Mouse (Mus musculus): ENCODE data around the gene Slc4a1. TPM values are rescaled to one million over a fixed set of nuclear protein-coding genes. Genes with fewer than 3 reads are reported as not detected.

Gene Slc4a1
- polyA plus RNA-seq, 1 experiment from 2014 or later = 8.9 TPM

DNA sequence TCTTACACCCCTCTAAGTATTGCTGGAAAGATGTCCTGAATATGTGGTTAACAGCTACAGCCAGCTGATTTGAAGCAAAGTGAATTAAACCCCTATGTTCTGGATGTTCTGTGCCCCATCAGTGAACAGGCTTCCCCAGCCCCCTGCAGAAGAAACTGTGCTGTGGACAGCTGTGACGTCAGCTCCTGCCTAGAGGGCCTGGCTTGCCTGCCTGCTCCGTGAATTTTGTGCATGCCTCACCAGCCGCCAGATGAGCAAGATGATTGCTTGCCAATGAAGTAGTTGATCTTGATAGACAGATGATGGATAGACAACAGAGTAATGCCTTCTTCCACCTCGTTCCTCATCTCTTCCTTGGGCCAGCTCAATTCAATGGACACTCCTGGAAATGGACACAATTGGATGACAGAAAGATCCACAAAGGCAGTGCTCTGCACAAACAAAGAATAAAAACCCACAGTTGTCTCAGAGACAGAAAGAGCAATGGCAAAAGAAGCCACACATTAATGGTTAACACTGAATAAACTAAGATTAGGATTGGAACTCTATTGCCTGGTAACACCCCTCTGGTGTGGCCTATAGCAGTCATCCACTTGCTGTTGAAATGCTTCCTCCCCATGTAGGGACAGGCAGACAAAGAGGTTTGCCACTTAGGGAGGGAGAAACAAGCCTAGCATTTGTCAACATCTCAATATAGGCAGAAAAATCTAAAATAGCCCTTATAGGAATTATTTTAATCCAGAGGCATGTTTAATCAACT, 15.5 kb upstream of the Slc4a1 start:
- no peak overlapping the region for H3K9ac ChIP-seq (ENCODE audit: low read length)
- H3K27me3 ChIP-seq (ENCODE audit: control insufficient read depth, insufficient read depth, low read depth, low read length) = no peaks in the 10 kb centered on the region
- H3K27ac ChIP-seq (ENCODE audit: low read length) = no peak overlapping the region
- WGBS = 24% methylated on average over 4 of the region's 4 CpGs
- ATAC-seq (ENCODE audit: low read depth) = no peak
- H3K36me3 ChIP-seq (ENCODE audit: control insufficient read depth, insufficient read depth, low read length) = no peaks in the 10 kb centered on the region
- no peak overlapping the region for H3K4me3 ChIP-seq (ENCODE audit: low read length)
- no peaks in the 10 kb centered on the region for H3K4me1 ChIP-seq (replicated peaks; ENCODE audit: control insufficient read depth, insufficient read depth, low read length)
- no peak overlapping the region for H3K4me2 ChIP-seq (ENCODE audit: low read depth, low read length)
- H3K9me3 ChIP-seq (ENCODE audit: control insufficient read depth, low read length) = no peaks in the 10 kb centered on the region

DNA sequence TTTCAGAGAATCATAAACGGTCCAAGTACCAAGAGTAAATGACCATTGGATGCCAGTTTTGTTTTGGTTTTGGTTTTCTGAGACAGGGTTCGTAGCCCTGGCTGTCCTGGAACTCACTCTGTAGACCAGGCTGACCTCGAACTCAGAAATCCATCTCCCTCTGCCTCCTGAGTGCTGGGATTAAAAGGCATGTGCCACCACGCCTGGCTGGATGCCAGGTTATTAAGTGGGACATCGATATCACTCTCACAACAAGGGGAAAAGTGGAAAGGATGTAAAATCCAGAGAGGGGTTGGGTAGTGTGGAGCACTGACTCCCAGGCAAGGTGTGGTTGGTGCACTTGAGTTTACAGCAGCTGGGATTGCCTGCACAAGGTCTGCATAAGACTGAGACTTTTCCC, 14.1 kb upstream of the Slc4a1 start:
- no peaks in the 10 kb centered on the region for H3K9me3 ChIP-seq (ENCODE audit: control insufficient read depth, low read length)
- ATAC-seq (ENCODE audit: low read depth) = no peak
- no peak overlapping the region for H3K4me3 ChIP-seq (ENCODE audit: low read length)
- no peaks in the 10 kb centered on the region for H3K27me3 ChIP-seq (ENCODE audit: control insufficient read depth, insufficient read depth, low read depth, low read length)
- no peak overlapping the region for H3K27ac ChIP-seq (ENCODE audit: low read length)
- 60% methylated on average over 5 of the region's 5 CpGs for WGBS
- H3K4me2 ChIP-seq (ENCODE audit: low read depth, low read length) = no peak overlapping the region
- H3K4me1 ChIP-seq (replicated peaks; ENCODE audit: control insufficient read depth, insufficient read depth, low read length) = peaks cover 9% of the 10 kb centered on the region; the same call in 1 of the 2 replicates
- H3K36me3 ChIP-seq (ENCODE audit: control insufficient read depth, insufficient read depth, low read length) = no peaks in the 10 kb centered on the region
- H3K9ac ChIP-seq (ENCODE audit: low read length) = no peak overlapping the region

DNA sequence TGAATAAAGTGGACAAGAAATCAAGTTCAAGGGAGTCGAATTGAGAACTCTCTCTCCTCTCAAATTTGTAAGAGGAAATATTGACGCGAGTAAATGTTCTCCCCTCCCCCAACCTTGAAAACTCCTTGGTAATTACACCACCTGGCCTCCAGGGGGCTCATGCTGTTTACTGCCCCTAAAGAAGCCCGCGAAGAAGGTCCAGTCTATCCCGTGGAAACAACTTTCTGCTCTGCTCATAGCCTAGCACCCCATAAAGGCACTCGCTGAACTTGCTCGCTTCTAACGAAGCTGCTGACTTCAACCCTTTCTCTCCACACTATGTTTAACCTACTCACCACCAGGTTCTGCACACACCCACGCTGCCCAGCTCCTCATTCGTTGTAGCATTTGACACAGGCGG, 11.2 kb upstream of the Slc4a1 start:
- 54% methylated on average over 12 of the region's 12 CpGs for WGBS
- no peak for ATAC-seq (ENCODE audit: low read depth)
- H3K4me3 ChIP-seq (ENCODE audit: low read length) = no peak overlapping the region

DNA sequence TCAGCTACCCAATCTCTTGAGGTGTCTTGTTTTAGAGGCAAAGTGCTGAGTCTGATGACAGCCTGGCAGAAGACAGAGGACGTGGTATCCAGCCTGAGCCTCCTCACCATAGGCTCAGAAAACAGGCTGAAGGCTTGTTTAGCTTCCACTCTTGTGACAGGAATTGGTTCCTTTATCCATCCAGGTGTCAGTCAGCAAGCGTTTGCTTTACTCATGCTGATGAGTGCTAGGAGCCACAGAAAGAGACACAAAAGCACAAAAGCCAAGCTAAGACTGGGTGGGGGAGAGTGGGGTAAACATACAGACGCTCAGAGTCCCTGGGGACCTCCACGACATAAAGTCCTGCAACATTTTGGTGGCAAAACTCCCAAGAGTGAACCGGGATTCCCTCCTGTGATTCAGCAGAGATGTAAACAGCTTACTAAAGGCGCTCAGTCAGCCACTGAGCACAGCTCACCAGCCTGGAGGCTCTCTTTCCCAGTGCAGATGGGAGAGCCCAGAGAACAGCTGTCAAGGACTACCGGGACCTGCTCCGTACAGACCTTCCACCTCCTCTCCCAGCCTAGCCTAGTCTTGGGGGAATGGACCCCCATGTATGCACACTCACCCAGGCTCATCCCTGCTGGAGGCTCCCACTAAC, 10.3 kb upstream of the Slc4a1 start:
- H3K9ac ChIP-seq (ENCODE audit: low read length) = no peak overlapping the region
- peak overlapping the region; percentile 47 for H3K4me2 ChIP-seq (ENCODE audit: low read depth, low read length)
- H3K27me3 ChIP-seq (ENCODE audit: control insufficient read depth, insufficient read depth, low read depth, low read length) = no peaks in the 10 kb centered on the region; the same call in 1 of the 2 replicates
- no peak overlapping the region; the same call in 1 of the 2 replicates for H3K4me3 ChIP-seq (ENCODE audit: low read length)
- no peak overlapping the region for H3K27ac ChIP-seq (ENCODE audit: low read length)
- H3K4me1 ChIP-seq (replicated peaks; ENCODE audit: control insufficient read depth, insufficient read depth, low read length) = peaks cover 9% of the 10 kb centered on the region; the same call in 1 of the 2 replicates
- H3K9me3 ChIP-seq (ENCODE audit: control insufficient read depth, low read length) = no peaks in the 10 kb centered on the region
- 21% methylated on average over 8 of the region's 8 CpGs for WGBS
- no peak for ATAC-seq (ENCODE audit: low read depth)
- no peaks in the 10 kb centered on the region for H3K36me3 ChIP-seq (ENCODE audit: control insufficient read depth, insufficient read depth, low read length)

More for the DNA sequence above, 11.2 kb upstream of the Slc4a1 start:
- H3K9me3 ChIP-seq (ENCODE audit: control insufficient read depth, low read length) = no peaks in the 10 kb centered on the region
- H3K27me3 ChIP-seq (ENCODE audit: control insufficient read depth, insufficient read depth, low read depth, low read length) = no peaks in the 10 kb centered on the region; the same call in 1 of the 2 replicates
- H3K4me2 ChIP-seq (ENCODE audit: low read depth, low read length) = no peak overlapping the region
- H3K27ac ChIP-seq (ENCODE audit: low read length) = no peak overlapping the region
- peaks cover 9% of the 10 kb centered on the region; the same call in 1 of the 2 replicates for H3K4me1 ChIP-seq (replicated peaks; ENCODE audit: control insufficient read depth, insufficient read depth, low read length)
- H3K9ac ChIP-seq (ENCODE audit: low read length) = no peak overlapping the region
- H3K36me3 ChIP-seq (ENCODE audit: control insufficient read depth, insufficient read depth, low read length) = no peaks in the 10 kb centered on the region

DNA sequence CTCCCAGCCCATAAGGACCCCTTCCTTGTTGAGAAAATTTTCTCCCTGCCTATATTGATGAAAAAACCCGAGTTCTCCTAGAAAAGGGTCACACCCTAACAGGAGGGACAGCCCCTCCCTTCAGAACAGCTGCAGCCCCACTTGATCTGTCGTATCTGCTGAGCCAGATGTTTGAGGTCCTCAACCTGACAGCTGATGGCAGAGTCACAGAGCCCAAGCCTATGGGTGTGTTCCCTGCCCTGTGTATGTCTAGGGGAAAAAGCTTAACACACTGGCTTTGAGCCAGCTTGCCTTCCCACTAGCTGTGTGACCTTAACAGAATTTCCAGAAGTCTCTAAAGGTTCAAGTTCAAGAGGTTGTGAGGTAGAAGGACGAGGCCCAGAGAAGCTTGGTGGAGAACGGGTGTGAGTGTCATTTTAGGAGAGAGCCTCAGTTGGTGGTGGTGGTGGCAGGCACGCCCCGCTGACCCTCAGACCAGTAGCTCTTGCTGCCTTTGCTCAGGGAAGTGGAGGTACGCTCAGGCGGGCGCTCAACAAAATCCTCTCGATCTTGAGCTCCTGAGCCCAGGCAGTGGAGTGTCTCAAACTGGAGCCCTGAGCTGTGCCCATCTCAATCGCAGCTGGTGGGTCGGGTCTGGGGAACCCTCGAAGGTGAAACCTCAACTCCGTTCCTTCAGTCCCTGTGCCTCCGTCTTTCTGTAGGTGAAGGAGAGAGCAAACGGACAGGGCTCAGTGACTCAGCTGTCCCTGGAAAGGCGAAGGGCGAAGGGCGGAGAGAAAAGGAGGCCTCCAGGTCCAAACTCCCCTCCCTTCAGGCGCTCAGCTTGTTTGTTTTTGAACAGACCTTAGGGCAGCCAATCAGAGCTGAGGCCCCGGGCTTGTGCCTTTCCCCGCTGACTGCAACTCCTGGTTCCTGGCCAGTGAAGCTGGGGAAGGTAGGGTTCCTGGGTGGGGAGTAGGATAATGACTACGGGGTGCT, 9.5 kb upstream of the Slc4a1 start:
- 0 out of 2 replicates have a peak overlapping the region, but pooled peaks have one; percentile 18 for H3K4me3 ChIP-seq (ENCODE audit: low read length)
- peak overlapping the region; percentile 42 for H3K9ac ChIP-seq (ENCODE audit: low read length)
- peak overlapping the region; percentile 47 for H3K4me2 ChIP-seq (ENCODE audit: low read depth, low read length)
- H3K27ac ChIP-seq (ENCODE audit: low read length) = no peak overlapping the region
- H3K36me3 ChIP-seq (ENCODE audit: control insufficient read depth, insufficient read depth, low read length) = no peaks in the 10 kb centered on the region
- WGBS = 6% methylated on average over 23 of the region's 23 CpGs
- no peaks in the 10 kb centered on the region; the same call in 1 of the 2 replicates for H3K27me3 ChIP-seq (ENCODE audit: control insufficient read depth, insufficient read depth, low read depth, low read length)
- peak; percentile 73 for ATAC-seq (ENCODE audit: low read depth)
- peaks cover 9% of the 10 kb centered on the region; the same call in 1 of the 2 replicates for H3K4me1 ChIP-seq (replicated peaks; ENCODE audit: control insufficient read depth, insufficient read depth, low read length)
- H3K9me3 ChIP-seq (ENCODE audit: control insufficient read depth, low read length) = no peaks in the 10 kb centered on the region

DNA sequence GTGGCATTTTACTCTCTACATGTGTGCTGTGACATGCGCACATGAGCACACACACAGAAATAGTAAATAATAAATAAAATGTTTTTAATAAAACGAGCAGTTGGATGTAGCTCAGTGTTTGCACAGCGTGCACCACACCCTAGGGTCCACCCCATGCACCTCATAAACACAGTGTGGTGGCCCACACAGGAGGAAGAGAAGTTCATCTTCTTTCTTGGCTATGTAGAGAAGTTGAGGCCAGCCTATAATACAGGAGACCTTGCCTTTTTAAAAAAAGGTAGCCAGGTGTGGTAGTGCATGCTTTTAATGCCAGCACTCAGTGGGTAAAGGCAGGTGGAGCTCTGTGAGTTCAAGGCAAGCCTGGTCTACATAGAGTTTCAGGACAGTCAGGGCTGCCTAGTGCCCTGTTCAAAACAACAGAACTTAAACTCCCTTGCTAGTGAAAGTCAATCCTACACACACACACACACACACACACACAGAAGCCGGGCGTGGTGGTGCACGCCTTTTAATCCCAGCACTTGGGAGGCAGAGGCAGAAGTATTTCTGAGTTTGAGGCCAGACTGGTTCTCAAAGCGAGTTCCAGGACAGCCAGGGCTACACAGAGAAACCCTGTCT, 8.2 kb upstream of the Slc4a1 start:
- Histone ChIP-seq H3K27me3 (ENCODE audit: control insufficient read depth, insufficient read depth, low read depth, low read length) (no peaks in the 10 kb centered on the region; the same call in 1 of the 2 replicates), H3K4me1 (replicated peaks; ENCODE audit: control insufficient read depth, insufficient read depth, low read length) (peaks cover 9% of the 10 kb centered on the region; the same call in 1 of the 2 replicates), H3K4me2 (ENCODE audit: low read depth, low read length) (no peak overlapping the region), H3K4me3 (ENCODE audit: low read length) (no peak overlapping the region), H3K27ac (ENCODE audit: low read length) (no peak overlapping the region), H3K9me3 (ENCODE audit: control insufficient read depth, low read length) (no peaks in the 10 kb centered on the region), H3K9ac (ENCODE audit: low read length) (no peak overlapping the region), H3K36me3 (ENCODE audit: control insufficient read depth, insufficient read depth, low read length) (no peaks in the 10 kb centered on the region)
- 73% methylated on average over 7 of the region's 7 CpGs for WGBS
- ATAC-seq (ENCODE audit: low read depth) = no peak

DNA sequence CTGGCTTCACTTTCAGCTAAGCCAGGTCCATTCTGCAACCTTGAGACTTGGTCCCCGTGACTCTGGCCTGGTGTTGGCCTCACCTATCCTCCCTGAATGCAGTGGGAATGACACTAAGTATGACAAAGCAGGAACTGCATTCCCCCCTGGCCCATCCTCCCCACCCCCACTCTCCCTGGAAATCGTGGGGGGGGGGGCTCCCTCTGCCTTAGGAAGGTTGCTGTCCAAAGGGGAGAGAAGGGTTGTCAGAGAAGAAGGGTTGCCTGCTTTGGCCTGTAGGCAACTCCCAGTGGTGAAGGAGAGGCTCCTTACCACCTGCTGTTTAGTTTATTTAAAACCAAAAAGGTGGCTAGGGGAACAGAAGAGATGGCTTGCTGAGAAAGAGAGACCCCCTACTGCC, 7.6 kb upstream of the Slc4a1 start:
- no peak overlapping the region for H3K9ac ChIP-seq (ENCODE audit: low read length)

DNA sequence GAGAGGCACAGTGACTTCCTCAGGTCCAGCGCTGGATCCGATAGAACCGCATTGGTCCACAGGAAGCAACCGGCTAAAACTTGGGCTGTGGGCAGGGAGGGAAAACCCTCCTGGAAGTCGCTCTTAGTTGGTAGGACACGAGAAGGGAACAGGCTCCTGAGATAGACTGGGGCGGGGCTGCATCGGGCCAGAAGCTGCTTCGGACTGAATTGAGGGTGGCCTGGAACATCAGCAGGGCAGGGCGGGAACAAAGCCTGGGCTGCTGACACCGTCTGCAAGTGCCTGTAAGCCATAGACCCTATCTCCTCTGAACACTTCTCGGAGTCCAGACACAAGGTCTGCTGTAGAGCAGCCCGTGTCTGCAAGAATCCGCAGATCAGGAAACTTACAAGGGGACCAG, 6.9 kb upstream of the Slc4a1 start:
- no peak overlapping the region for H3K4me3 ChIP-seq (ENCODE audit: low read length)
- H3K27me3 ChIP-seq (ENCODE audit: control insufficient read depth, insufficient read depth, low read depth, low read length) = no peaks in the 10 kb centered on the region; the same call in 1 of the 2 replicates
- no peaks in the 10 kb centered on the region for H3K9me3 ChIP-seq (ENCODE audit: control insufficient read depth, low read length)
- H3K4me2 ChIP-seq (ENCODE audit: low read depth, low read length) = no peak overlapping the region
- peaks cover 9% of the 10 kb centered on the region; the same call in 1 of the 2 replicates for H3K4me1 ChIP-seq (replicated peaks; ENCODE audit: control insufficient read depth, insufficient read depth, low read length)
- WGBS = 39% methylated on average over 14 of the region's 14 CpGs
- no peak overlapping the region for H3K9ac ChIP-seq (ENCODE audit: low read length)
- no peak for ATAC-seq (ENCODE audit: low read depth)
- no peak overlapping the region for H3K27ac ChIP-seq (ENCODE audit: low read length)
- H3K36me3 ChIP-seq (ENCODE audit: control insufficient read depth, insufficient read depth, low read length) = no peaks in the 10 kb centered on the region

More for the DNA sequence above, 7.6 kb upstream of the Slc4a1 start:
- no peak overlapping the region for H3K27ac ChIP-seq (ENCODE audit: low read length)
- no peak overlapping the region for H3K4me2 ChIP-seq (ENCODE audit: low read depth, low read length)
- H3K36me3 ChIP-seq (ENCODE audit: control insufficient read depth, insufficient read depth, low read length) = no peaks in the 10 kb centered on the region
- H3K27me3 ChIP-seq (ENCODE audit: control insufficient read depth, insufficient read depth, low read depth, low read length) = no peaks in the 10 kb centered on the region; the same call in 1 of the 2 replicates
- ATAC-seq (ENCODE audit: low read depth) = no peak
- H3K4me3 ChIP-seq (ENCODE audit: low read length) = no peak overlapping the region
- H3K9me3 ChIP-seq (ENCODE audit: control insufficient read depth, low read length) = no peaks in the 10 kb centered on the region
- H3K4me1 ChIP-seq (replicated peaks; ENCODE audit: control insufficient read depth, insufficient read depth, low read length) = peaks cover 9% of the 10 kb centered on the region; the same call in 1 of the 2 replicates
- 26% methylated on average over 2 of the region's 2 CpGs for WGBS

Data from lung, embryonic 16.5 days (tissue).